Mouse (Mus musculus): ENCODE results near the gene Dlg4. TPM values are rescaled to one million over a fixed set of nuclear protein-coding genes. Genes with fewer than 3 reads are reported as not detected.
"Not testable (repeated sequence)": the region's sequence is repeated elsewhere in the genome, so short reads cannot be mapped to it uniquely, and the experiment has no call there.

The Dlg4 gene
- polyA plus RNA-seq, 1 experiment from 2014 or later, result 14.4 TPM

GRCm38 (mm10) chr11:70053898-70054570, 37.3 kb downstream of the Dlg4 start, which contains the start of gene Asgr1:
TSS of gene Asgr1 (plus strand) at chr11:70054085.
- Histone ChIP-seq H3K36me3 (no peaks in the 10 kb centered on the region), H3K4me3 (replicated peaks) (no peak within 1 kb of the TSS), H3K27me3 (no peaks in the 10 kb centered on the region), H3K9me3 (replicated peaks) (no peaks in the 10 kb centered on the region), H3K4me2 (replicated peaks) (no peak within 1 kb of the TSS), H3K4me1 (peaks cover 7% of the 10 kb centered on the region; the same call in 1 of the 2 replicates), H3K9ac (no peak within 1 kb of the TSS), H3K27ac (replicated peaks) (no peak within 1 kb of the TSS)
- ATAC-seq (ENCODE audit: insufficient number of reproducible peaks, low FRiP score, low TSS enrichment, low read depth), result no peak
- 76% methylated on average over 10 of the region's 10 CpGs for WGBS

DNA sequence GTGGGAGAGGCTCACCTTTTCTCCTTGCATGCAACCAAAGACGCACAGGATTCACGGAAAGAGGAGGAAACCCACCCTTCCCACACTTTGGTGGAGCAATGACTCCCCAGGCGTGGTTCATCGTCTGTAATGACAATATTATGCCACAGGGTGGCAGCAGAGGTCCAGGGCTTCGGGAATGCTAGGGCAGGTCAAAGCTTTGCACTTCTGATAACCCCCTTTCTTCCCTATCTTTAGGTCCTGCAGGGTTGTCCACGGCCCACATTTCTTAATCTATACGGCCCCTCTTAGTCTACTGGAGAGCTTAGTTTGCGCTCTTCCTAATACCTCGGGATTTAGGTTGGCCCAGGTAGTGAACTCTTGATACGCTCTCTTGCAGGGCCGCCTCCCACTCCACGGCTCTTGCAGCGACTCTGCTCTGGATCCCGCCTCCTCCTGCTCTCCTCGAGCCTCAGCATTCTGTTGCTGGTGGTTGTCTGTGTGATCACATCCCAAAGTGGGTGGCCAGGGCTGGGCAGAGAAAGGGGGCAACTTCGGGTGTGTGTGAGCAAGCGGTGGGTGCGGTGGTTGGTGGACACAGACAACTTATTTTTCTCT, 39.0 kb downstream of the Dlg4 start:
- no peak overlapping the region for H3K9ac ChIP-seq
- ATAC-seq (ENCODE audit: insufficient number of reproducible peaks, low FRiP score, low TSS enrichment, low read depth), result peak; percentile 16; the same call in 1 of the 2 replicates
- WGBS, result 27% methylated on average over 18 of the region's 18 CpGs

GRCm38 (mm10) chr11:70057805-70058204, 41.1 kb downstream of the Dlg4 start:
- H3K9ac ChIP-seq, result no peak overlapping the region
- H3K9me3 ChIP-seq (replicated peaks), result no peaks in the 10 kb centered on the region
- no peak for ATAC-seq (ENCODE audit: insufficient number of reproducible peaks, low FRiP score, low TSS enrichment, low read depth)
- no peak overlapping the region for H3K4me3 ChIP-seq (replicated peaks)
- WGBS, result 84% methylated on average over 9 of the region's 9 CpGs
- peaks cover 7% of the 10 kb centered on the region; the same call in 1 of the 2 replicates for H3K4me1 ChIP-seq
- H3K27me3 ChIP-seq, result no peaks in the 10 kb centered on the region
- no peak overlapping the region for H3K4me2 ChIP-seq (replicated peaks)
- no peaks in the 10 kb centered on the region for H3K36me3 ChIP-seq
- H3K27ac ChIP-seq (replicated peaks), result no peak overlapping the region

More for the DNA sequence above, 39.0 kb downstream of the Dlg4 start:
- H3K9me3 ChIP-seq (replicated peaks), result no peaks in the 10 kb centered on the region
- H3K27me3 ChIP-seq, result no peaks in the 10 kb centered on the region
- H3K4me1 ChIP-seq, result peaks cover 7% of the 10 kb centered on the region; the same call in 1 of the 2 replicates
- 0 out of 2 replicates have a peak overlapping the region, but pooled peaks have one; percentile 2 for H3K4me3 ChIP-seq (replicated peaks)
- peak overlapping the region; percentile 22; the same call in 1 of the 2 replicates for H3K4me2 ChIP-seq (replicated peaks)
- no peaks in the 10 kb centered on the region for H3K36me3 ChIP-seq
- no peak overlapping the region for H3K27ac ChIP-seq (replicated peaks)

DNA sequence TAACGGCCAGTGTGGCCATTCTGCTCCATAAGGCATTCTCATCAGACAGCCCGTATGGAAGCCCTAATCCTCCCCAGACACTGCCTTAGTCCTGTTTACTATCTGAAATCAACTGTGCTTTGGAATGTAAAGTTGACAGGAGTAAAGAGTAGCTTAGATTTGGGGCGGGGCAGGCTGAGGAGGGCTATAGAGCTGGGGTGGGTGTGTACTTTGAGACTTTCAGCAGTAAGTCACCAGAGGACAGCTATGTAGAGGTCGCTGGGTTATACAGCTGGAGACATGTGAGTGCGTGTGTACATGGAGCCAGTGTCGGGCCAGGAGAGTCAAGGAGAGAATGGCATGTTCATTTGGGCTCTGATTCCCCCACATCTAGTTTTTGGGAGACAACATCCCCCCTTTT, 43.2 kb downstream of the Dlg4 start:
- no peak for ATAC-seq (ENCODE audit: insufficient number of reproducible peaks, low FRiP score, low TSS enrichment, low read depth)
- Histone ChIP-seq H3K4me3 (replicated peaks) (no peak overlapping the region), H3K36me3 (no peaks in the 10 kb centered on the region), H3K27me3 (no peaks in the 10 kb centered on the region), H3K4me2 (replicated peaks) (no peak overlapping the region), H3K27ac (replicated peaks) (no peak overlapping the region), H3K9me3 (replicated peaks) (no peaks in the 10 kb centered on the region), H3K4me1 (peaks cover 7% of the 10 kb centered on the region; the same call in 1 of the 2 replicates), H3K9ac (no peak overlapping the region)
- WGBS, result 57% methylated on average over 6 of the region's 6 CpGs

GRCm38 (mm10) chr11:70063053-70063452, 46.3 kb downstream of the Dlg4 start:
- no peaks in the 10 kb centered on the region for H3K4me1 ChIP-seq
- H3K27ac ChIP-seq (replicated peaks), result no peak overlapping the region
- H3K4me3 ChIP-seq (replicated peaks), result no peak overlapping the region
- H3K27me3 ChIP-seq, result no peaks in the 10 kb centered on the region
- no peak for ATAC-seq (ENCODE audit: insufficient number of reproducible peaks, low FRiP score, low TSS enrichment, low read depth)
- no peak overlapping the region for H3K4me2 ChIP-seq (replicated peaks)
- no peak overlapping the region for H3K9ac ChIP-seq
- H3K36me3 ChIP-seq, result no peaks in the 10 kb centered on the region
- no peaks in the 10 kb centered on the region for H3K9me3 ChIP-seq (replicated peaks)
- 71% methylated on average over 3 of the region's 3 CpGs for WGBS

- Histone ChIP-seq H3K4me2 (replicated peaks) (no peak overlapping the region), H3K9ac (no peak overlapping the region), H3K4me3 (replicated peaks) (no peak overlapping the region), H3K36me3 (no peaks in the 10 kb centered on the region), H3K27ac (replicated peaks) (no peak overlapping the region), H3K4me1 (no peaks in the 10 kb centered on the region), H3K27me3 (no peaks in the 10 kb centered on the region), H3K9me3 (replicated peaks) (no peaks in the 10 kb centered on the region)
- 76% methylated on average over 4 of the region's 4 CpGs for WGBS
- ATAC-seq (ENCODE audit: insufficient number of reproducible peaks, low FRiP score, low TSS enrichment, low read depth), result no peak
These were observed 50.0 kb downstream of the Dlg4 start for GRCm38 (mm10) chr11:70066701-70067100.

DNA sequence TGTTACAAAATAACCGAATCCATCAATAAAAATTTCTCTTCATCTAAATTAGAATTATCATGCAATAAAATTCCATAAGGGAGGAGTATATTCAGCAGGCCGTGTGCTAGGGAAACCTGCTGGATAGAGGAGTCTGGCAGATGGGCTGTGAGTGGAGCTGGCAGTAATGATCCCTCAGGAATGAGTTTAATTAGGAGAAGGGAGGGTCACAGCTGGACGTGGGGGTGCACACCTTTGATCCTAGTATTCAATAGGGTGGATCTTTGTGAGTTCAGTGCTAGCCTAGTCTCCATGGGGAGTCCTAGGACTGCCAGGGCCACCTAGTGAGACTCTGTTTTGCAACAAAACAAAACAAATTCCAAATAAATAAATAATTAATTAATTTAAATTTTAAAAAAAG, 51.5 kb downstream of the Dlg4 start:
- Histone ChIP-seq H3K4me3 (replicated peaks) (no peak overlapping the region), H3K27me3 (no peaks in the 10 kb centered on the region), H3K27ac (replicated peaks) (no peak overlapping the region), H3K9me3 (replicated peaks) (no peaks in the 10 kb centered on the region), H3K9ac (no peak overlapping the region), H3K4me1 (no peaks in the 10 kb centered on the region), H3K36me3 (no peaks in the 10 kb centered on the region), H3K4me2 (replicated peaks) (no peak overlapping the region)
- no peak for ATAC-seq (ENCODE audit: insufficient number of reproducible peaks, low FRiP score, low TSS enrichment, low read depth)
- WGBS, result 39% methylated on average over 3 of the region's 3 CpGs

GRCm38 (mm10) chr11:70070057-70070456, 53.3 kb downstream of the Dlg4 start:
- ATAC-seq (ENCODE audit: insufficient number of reproducible peaks, low FRiP score, low TSS enrichment, low read depth), result no peak
- no peak overlapping the region for H3K4me2 ChIP-seq (replicated peaks)
- H3K27ac ChIP-seq (replicated peaks), result no peak overlapping the region
- WGBS, result 65% methylated on average over 6 of the region's 6 CpGs
- H3K9me3 ChIP-seq (replicated peaks), result no peaks in the 10 kb centered on the region
- no peaks in the 10 kb centered on the region for H3K27me3 ChIP-seq
- H3K9ac ChIP-seq, result no peak overlapping the region
- no peaks in the 10 kb centered on the region for H3K4me1 ChIP-seq
- H3K4me3 ChIP-seq (replicated peaks), result no peak overlapping the region
- no peaks in the 10 kb centered on the region for H3K36me3 ChIP-seq

GRCm38 (mm10) chr11:70070603-70071002, 53.9 kb downstream of the Dlg4 start:
- not testable (repeated sequence) for H3K27ac ChIP-seq (replicated peaks); H3K36me3 ChIP-seq; ATAC-seq (ENCODE audit: insufficient number of reproducible peaks, low FRiP score, low TSS enrichment, low read depth); H3K9ac ChIP-seq; H3K4me2 ChIP-seq (replicated peaks); H3K4me3 ChIP-seq (replicated peaks); H3K9me3 ChIP-seq (replicated peaks); H3K4me1 ChIP-seq; H3K27me3 ChIP-seq
- 73% methylated on average over 3 of the region's 3 CpGs for WGBS

GRCm38 (mm10) chr11:70074379-70075071, 57.8 kb downstream of the Dlg4 start:
- H3K27me3 ChIP-seq, result no peaks in the 10 kb centered on the region
- H3K9ac ChIP-seq, result no peak overlapping the region
- no peak overlapping the region for H3K4me3 ChIP-seq (replicated peaks)
- no peaks in the 10 kb centered on the region for H3K4me1 ChIP-seq
- no peaks in the 10 kb centered on the region for H3K36me3 ChIP-seq
- no peak for ATAC-seq (ENCODE audit: insufficient number of reproducible peaks, low FRiP score, low TSS enrichment, low read depth)
- H3K4me2 ChIP-seq (replicated peaks), result no peak overlapping the region
- no peaks in the 10 kb centered on the region for H3K9me3 ChIP-seq (replicated peaks)
- WGBS, result 38% methylated on average over 17 of the region's 17 CpGs
- no peak overlapping the region for H3K27ac ChIP-seq (replicated peaks)

GRCm38 (mm10) chr11:70075581-70075980, 58.8 kb downstream of the Dlg4 start:
- no peak for ATAC-seq (ENCODE audit: insufficient number of reproducible peaks, low FRiP score, low TSS enrichment, low read depth)
- Histone ChIP-seq H3K4me2 (replicated peaks) (no peak overlapping the region), H3K36me3 (no peaks in the 10 kb centered on the region), H3K9ac (no peak overlapping the region), H3K27ac (replicated peaks) (no peak overlapping the region), H3K27me3 (no peaks in the 10 kb centered on the region), H3K4me3 (replicated peaks) (no peak overlapping the region), H3K9me3 (replicated peaks) (no peaks in the 10 kb centered on the region), H3K4me1 (no peaks in the 10 kb centered on the region)
- 87% methylated on average over 6 of the region's 6 CpGs for whole genome bisulfite sequencing
